Mouse (Mus musculus): ENCODE measurements around the gene Tcp11l2. TPM values are rescaled to one million over a fixed set of nuclear protein-coding genes. Genes with fewer than 3 reads are reported as not detected.

The Tcp11l2 gene
- total RNA-seq, 1 experiment = 2.8 TPM

DNA sequence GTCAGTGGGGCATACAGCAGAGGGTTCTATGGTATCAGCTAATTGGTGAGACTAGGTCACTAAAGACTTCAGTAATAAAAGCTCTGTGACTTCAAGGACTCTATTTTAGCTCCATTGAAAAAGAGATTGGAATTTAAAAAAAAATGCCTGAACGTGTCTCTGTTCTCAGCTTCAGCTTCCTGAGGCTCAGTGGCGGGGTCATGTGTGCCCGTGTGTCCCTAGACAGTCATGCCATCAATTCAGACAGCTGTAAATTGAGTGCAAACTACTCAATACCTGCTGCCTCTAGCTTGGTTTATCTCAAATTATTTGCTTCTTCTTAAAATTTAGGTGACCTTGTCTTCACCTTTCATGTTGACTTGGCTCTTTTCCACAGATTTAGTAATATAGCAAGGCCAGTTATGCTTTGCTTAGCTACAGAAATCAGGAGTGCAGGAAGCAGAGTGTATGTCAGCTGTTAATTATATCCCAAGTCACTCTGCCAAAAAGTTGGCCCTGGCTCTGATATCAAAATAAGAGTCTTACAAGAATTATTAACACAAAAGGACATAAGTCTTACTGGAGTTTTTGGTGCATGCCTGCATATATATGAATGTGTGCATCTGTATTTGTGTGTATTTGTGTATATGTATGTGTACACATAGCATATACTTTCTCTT lies 20.8 kb downstream of the Tcp11l2 start:
- no peak for DNase-seq (ENCODE audit: low read depth, low spot score)
- no peak overlapping the region for H3K9ac ChIP-seq (ENCODE audit: insufficient read depth, low read depth, low read length, poor library complexity, severe bottlenecking)
- no peaks in the 10 kb centered on the region for H3K36me3 ChIP-seq (ENCODE audit: control insufficient read depth, insufficient read depth, low read length, poor library complexity, severe bottlenecking)
- in situ Hi-C loops (cut with MboI; ENCODE audit: low sequenced_read_pairs in 2 of 2, unreplicated experiment in 2 of 2) = no loop called here
- H3K27ac ChIP-seq (ENCODE audit: insufficient read depth, low read depth, low read length, poor library complexity, severe bottlenecking) = no peak overlapping the region
- no peak overlapping the region for H3K4me3 ChIP-seq (ENCODE audit: insufficient read depth in 1 of 2, low read depth in 1 of 2, low read length in 2 of 2, poor library complexity in 1 of 2, severe bottlenecking in 1 of 2)
- TF ChIP-seq ZC3H11A (IDR thresholded peaks at IDR 0.05; ENCODE audit: borderline replicate concordance, low read depth, low read length) = no peak
- no peak for TF ChIP-seq MAFK (IDR thresholded peaks at IDR 0.05; ENCODE audit: insufficient read depth, low read depth, low read length)
- TF ChIP-seq HCFC1 (IDR thresholded peaks at IDR 0.05; ENCODE audit: borderline replicate concordance, insufficient read depth, low read length) = no peak
- no peak for TF ChIP-seq ZNF384 (IDR thresholded peaks at IDR 0.05; ENCODE audit: low read depth, low read length)
- no peak for TF ChIP-seq CHD2 (IDR thresholded peaks at IDR 0.05; ENCODE audit: low read depth, low read length)
- H3K9me3 ChIP-seq (ENCODE audit: control insufficient read depth, insufficient read depth, low read depth, low read length) = no peaks in the 10 kb centered on the region
- H3K4me1 ChIP-seq (ENCODE audit: control insufficient read depth in 2 of 2, insufficient read depth in 2 of 2, low read length in 2 of 2, poor library complexity in 1 of 2) = 0 out of 4 replicates have a peak, but pooled peaks cover 0 to 3% of the 10 kb centered on the region in 2 experiments

DNA sequence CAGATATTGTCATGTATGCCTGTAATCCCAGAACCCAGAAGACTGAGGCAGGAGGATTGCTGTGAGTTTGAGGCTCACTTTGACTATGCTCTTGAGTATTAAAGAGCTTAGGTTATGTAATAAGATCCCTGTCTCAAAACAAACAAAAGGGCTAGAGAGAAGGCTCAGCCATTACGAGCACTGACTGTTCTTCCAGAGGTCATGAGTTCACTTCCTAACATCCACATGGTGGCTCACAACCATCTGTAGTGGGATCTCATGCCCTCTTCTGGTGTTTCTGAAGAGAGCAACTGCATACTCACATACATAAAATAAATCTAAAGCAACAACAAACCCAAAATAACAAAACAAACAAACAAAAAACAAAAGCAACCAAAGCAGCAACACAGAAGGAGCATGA lies 21.7 kb downstream of the Tcp11l2 start:
- no peak overlapping the region for H3K4me3 ChIP-seq (ENCODE audit: insufficient read depth in 1 of 2, low read depth in 1 of 2, low read length in 2 of 2, poor library complexity in 1 of 2, severe bottlenecking in 1 of 2)
- no peaks in the 10 kb centered on the region for H3K36me3 ChIP-seq (ENCODE audit: control insufficient read depth, insufficient read depth, low read length, poor library complexity, severe bottlenecking)
- TF ChIP-seq HCFC1 (IDR thresholded peaks at IDR 0.05; ENCODE audit: borderline replicate concordance, insufficient read depth, low read length) = no peak
- no peak for TF ChIP-seq ZNF384 (IDR thresholded peaks at IDR 0.05; ENCODE audit: low read depth, low read length)
- no peak for TF ChIP-seq MAFK (IDR thresholded peaks at IDR 0.05; ENCODE audit: insufficient read depth, low read depth, low read length)
- TF ChIP-seq ZC3H11A (IDR thresholded peaks at IDR 0.05; ENCODE audit: borderline replicate concordance, low read depth, low read length) = no peak
- no peak for TF ChIP-seq CHD2 (IDR thresholded peaks at IDR 0.05; ENCODE audit: low read depth, low read length)
- H3K9ac ChIP-seq (ENCODE audit: insufficient read depth, low read depth, low read length, poor library complexity, severe bottlenecking) = no peak overlapping the region
- H3K27ac ChIP-seq (ENCODE audit: insufficient read depth, low read depth, low read length, poor library complexity, severe bottlenecking) = no peak overlapping the region
- DNase-seq (ENCODE audit: low read depth, low spot score) = no peak
- H3K9me3 ChIP-seq (ENCODE audit: control insufficient read depth, insufficient read depth, low read depth, low read length) = no peaks in the 10 kb centered on the region
- H3K4me1 ChIP-seq (ENCODE audit: control insufficient read depth in 2 of 2, insufficient read depth in 2 of 2, low read length in 2 of 2, poor library complexity in 1 of 2) = no peaks in the 10 kb centered on the region
- in situ Hi-C loops (cut with MboI; ENCODE audit: low sequenced_read_pairs in 2 of 2, unreplicated experiment in 2 of 2) = no loop called here

- H3K9ac ChIP-seq (ENCODE audit: insufficient read depth, low read depth, low read length, poor library complexity, severe bottlenecking) = no peak overlapping the region
- TF ChIP-seq HCFC1 (IDR thresholded peaks at IDR 0.05; ENCODE audit: borderline replicate concordance, insufficient read depth, low read length) (no peak), ZC3H11A (IDR thresholded peaks at IDR 0.05; ENCODE audit: borderline replicate concordance, low read depth, low read length) (no peak), CHD2 (IDR thresholded peaks at IDR 0.05; ENCODE audit: low read depth, low read length) (no peak), MAFK (IDR thresholded peaks at IDR 0.05; ENCODE audit: insufficient read depth, low read depth, low read length) (no peak), ZNF384 (IDR thresholded peaks at IDR 0.05; ENCODE audit: low read depth, low read length) (no peak)
- in situ Hi-C loops (cut with MboI; ENCODE audit: low sequenced_read_pairs in 2 of 2, unreplicated experiment in 2 of 2) = no loop called here
Measured at GRCm38 (mm10) chr10:84600136-84600535, 23.7 kb downstream of the Tcp11l2 start.

GRCm38 (mm10) chr10:84604335-84604734 lies 27.9 kb downstream of the Tcp11l2 start:
- H3K4me1 ChIP-seq (ENCODE audit: control insufficient read depth in 2 of 2, insufficient read depth in 2 of 2, low read length in 2 of 2, poor library complexity in 1 of 2) = no peaks in the 10 kb centered on the region
- H3K9me3 ChIP-seq (ENCODE audit: control insufficient read depth, insufficient read depth, low read depth, low read length) = no peaks in the 10 kb centered on the region
- in situ Hi-C loops (cut with MboI; ENCODE audit: low sequenced_read_pairs in 2 of 2, unreplicated experiment in 2 of 2) = no loop called here
- no peak overlapping the region for H3K27ac ChIP-seq (ENCODE audit: insufficient read depth, low read depth, low read length, poor library complexity, severe bottlenecking)
- no peak for DNase-seq (ENCODE audit: low read depth, low spot score)
- H3K4me3 ChIP-seq (ENCODE audit: insufficient read depth in 1 of 2, low read depth in 1 of 2, low read length in 2 of 2, poor library complexity in 1 of 2, severe bottlenecking in 1 of 2) = no peak overlapping the region
- TF ChIP-seq CHD2 (IDR thresholded peaks at IDR 0.05; ENCODE audit: low read depth, low read length) (no peak), ZNF384 (IDR thresholded peaks at IDR 0.05; ENCODE audit: low read depth, low read length) (no peak), HCFC1 (IDR thresholded peaks at IDR 0.05; ENCODE audit: borderline replicate concordance, insufficient read depth, low read length) (no peak), ZC3H11A (IDR thresholded peaks at IDR 0.05; ENCODE audit: borderline replicate concordance, low read depth, low read length) (no peak), MAFK (IDR thresholded peaks at IDR 0.05; ENCODE audit: insufficient read depth, low read depth, low read length) (no peak)
- H3K9ac ChIP-seq (ENCODE audit: insufficient read depth, low read depth, low read length, poor library complexity, severe bottlenecking) = no peak overlapping the region
- H3K36me3 ChIP-seq (ENCODE audit: control insufficient read depth, insufficient read depth, low read length, poor library complexity, severe bottlenecking) = no peaks in the 10 kb centered on the region

More at GRCm38 (mm10) chr10:84600136-84600535, 23.7 kb downstream of the Tcp11l2 start:
- H3K36me3 ChIP-seq (ENCODE audit: control insufficient read depth, insufficient read depth, low read length, poor library complexity, severe bottlenecking) = no peaks in the 10 kb centered on the region
- no peak overlapping the region for H3K27ac ChIP-seq (ENCODE audit: insufficient read depth, low read depth, low read length, poor library complexity, severe bottlenecking)
- H3K4me3 ChIP-seq (ENCODE audit: insufficient read depth in 1 of 2, low read depth in 1 of 2, low read length in 2 of 2, poor library complexity in 1 of 2, severe bottlenecking in 1 of 2) = no peak overlapping the region
- no peaks in the 10 kb centered on the region for H3K4me1 ChIP-seq (ENCODE audit: control insufficient read depth in 2 of 2, insufficient read depth in 2 of 2, low read length in 2 of 2, poor library complexity in 1 of 2)
- H3K9me3 ChIP-seq (ENCODE audit: control insufficient read depth, insufficient read depth, low read depth, low read length) = no peaks in the 10 kb centered on the region
- no peak for DNase-seq (ENCODE audit: low read depth, low spot score)

Data from ES-E14 (cell line).